Mouse (Mus musculus): ENCODE measurements at regions not wholly inside any gene's neighbourhood (a gene's known extent, or its start where the extent isn't known, plus 50 kb on each side); places are given as distances from the start of the nearest gene placed in this dataset.
"Not testable (repeated sequence)": the region's sequence is repeated elsewhere in the genome, so short reads cannot be mapped to it uniquely, and the experiment has no call there.

GRCm38 (mm10) chr2:107869304-107869958 is 579.0 kb downstream of the Kcna4 start:
- in situ Hi-C loops (cut with MboI, MseI), result no loop called here

- in situ Hi-C loops (cut with MboI, MseI), result no loop called here
These were observed 589.2 kb downstream of the Kcna4 start for GRCm38 (mm10) chr2:107879663-107880062.

DNA sequence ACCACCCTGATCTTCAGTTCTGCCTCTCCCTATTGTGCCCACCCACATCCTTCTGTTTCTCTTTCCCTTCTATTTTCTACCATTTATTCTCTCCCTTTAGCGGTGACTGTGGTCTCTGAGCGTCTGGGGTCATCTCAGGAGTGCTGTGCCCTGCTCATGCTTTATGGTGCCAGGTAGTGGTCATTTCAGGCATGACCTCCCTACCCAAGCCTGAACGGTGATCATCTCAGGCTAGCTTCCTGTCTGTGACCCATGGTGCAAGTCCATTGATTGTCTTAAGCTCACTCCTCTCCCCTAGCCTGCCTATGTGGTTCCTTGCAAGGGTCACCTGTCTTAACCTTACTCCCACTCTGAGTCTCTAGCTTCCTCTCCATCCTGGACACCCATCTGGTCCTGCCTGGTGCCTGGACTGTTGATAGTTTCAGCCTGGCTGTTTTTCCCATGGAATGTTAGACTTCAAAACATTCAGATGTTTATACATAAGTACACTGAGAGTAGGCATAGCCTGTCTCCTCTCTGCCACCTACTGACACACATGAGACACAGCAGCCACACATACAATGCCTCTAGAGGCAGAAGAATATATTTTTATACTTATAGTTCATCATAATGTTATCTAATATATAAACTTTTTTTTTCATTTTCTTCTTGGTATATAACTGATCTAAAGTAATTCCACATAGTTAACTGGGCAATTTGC is 595.8 kb downstream of the Kcna4 start:
- in situ Hi-C loops (cut with MboI, MseI), result no loop called here

DNA sequence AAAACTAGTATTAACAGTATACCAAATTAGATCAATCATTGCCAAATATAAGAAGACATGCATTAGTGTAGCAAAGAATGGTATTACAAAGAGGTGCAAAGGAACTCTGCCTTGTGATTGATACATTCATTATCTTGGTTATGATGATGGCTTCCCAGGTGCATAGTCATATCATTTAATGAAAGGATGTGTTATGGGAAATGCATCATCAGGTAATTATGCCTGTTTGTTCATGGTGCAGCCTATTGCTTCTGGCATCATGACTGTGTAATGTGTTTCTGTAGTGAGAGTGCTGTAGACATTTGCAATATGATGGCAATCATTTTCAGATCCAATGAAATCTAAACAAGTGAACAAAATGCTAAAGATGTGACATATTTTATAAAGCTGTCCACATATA is 597.8 kb downstream of the Kcna4 start:
- in situ Hi-C loops (cut with MboI, MseI), result no loop called here

DNA sequence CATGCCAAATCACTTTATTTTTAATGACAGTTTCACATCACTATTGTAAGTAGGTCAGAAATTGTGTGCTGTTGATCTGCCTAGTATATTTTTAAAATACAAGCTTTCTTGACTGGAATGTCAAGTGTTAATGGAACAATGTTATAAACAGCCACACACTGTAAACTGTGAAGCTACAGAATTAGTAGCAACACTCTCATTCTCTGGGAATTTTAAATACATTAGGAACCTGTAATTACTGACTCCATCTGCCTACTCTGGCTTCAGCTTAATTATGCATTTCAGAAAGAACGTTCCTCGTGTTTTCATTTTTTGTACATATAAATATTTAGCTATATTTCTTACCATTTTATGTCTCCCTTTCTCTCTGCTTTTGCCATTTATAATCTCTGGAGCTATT is 634.7 kb downstream of the Kcna4 start:
- in situ Hi-C loops (cut with MboI, MseI), result no loop called here

- in situ Hi-C loops (cut with MboI, MseI), result no loop called here
These were observed 636.2 kb downstream of the Kcna4 start for GRCm38 (mm10) chr2:107926606-107927005.

DNA sequence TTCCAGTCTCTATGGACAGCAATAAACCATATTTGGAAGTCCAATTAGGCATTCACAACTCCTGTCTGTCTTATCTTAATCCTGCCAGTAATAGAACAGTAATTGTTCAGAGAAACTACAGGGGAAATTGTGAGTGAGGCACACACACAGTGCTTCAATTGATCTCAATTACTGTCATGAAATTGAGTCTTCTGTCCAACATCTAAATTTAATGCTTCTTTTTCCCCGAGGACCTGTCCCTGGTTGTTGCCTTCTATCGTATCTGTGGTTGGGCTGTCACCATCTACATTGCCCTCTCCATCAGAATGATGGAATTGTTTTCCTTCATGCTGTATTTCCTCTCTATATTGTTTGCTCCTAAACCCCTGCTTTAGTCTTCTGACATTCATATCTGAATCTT is 644.9 kb downstream of the Kcna4 start:
- in situ Hi-C loops (cut with MboI, MseI), result no loop called here

GRCm38 (mm10) chr2:107935775-107936174 is 645.3 kb downstream of the Kcna4 start:
- in situ Hi-C loops (cut with MboI, MseI), result no loop called here

DNA sequence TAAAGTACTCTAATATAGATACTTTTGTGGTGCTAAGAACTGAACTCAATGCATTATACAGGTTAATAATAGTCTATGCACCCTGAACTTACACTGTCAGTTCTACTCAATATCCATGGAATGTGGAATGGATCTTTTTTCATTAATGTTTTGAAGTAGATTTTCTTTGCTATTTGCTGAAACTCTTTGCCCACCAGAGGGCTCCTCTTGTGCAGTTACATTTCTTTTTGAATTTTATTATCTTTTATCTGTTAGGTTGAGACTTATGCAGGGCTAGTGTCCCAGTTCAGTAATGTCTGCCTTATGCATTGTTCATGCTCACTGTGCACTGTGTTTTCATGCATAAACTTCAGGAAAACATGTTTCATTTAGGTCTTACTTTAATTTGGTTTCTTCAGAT is 650.9 kb downstream of the Kcna4 start:
- in situ Hi-C loops (cut with MboI, MseI), result no loop called here

GRCm38 (mm10) chr2:107945837-107946451 is 655.5 kb downstream of the Kcna4 start:
- in situ Hi-C loops (cut with MboI, MseI), result no loop called here

- in situ Hi-C loops (cut with MboI, MseI), result not testable (repeated sequence)
These were observed 665.2 kb downstream of the Kcna4 start for GRCm38 (mm10) chr2:107955608-107956127.

GRCm38 (mm10) chr2:107963921-107964320 is 673.5 kb downstream of the Kcna4 start:
- in situ Hi-C loops (cut with MboI, MseI), result not testable (repeated sequence)

- in situ Hi-C loops (cut with MboI, MseI), result no loop called here
These were observed 674.4 kb downstream of the Kcna4 start for GRCm38 (mm10) chr2:107964841-107965240.

- in situ Hi-C loops (cut with MboI, MseI), result no loop called here
These were observed 675.2 kb downstream of the Kcna4 start for GRCm38 (mm10) chr2:107965336-107966306.

DNA sequence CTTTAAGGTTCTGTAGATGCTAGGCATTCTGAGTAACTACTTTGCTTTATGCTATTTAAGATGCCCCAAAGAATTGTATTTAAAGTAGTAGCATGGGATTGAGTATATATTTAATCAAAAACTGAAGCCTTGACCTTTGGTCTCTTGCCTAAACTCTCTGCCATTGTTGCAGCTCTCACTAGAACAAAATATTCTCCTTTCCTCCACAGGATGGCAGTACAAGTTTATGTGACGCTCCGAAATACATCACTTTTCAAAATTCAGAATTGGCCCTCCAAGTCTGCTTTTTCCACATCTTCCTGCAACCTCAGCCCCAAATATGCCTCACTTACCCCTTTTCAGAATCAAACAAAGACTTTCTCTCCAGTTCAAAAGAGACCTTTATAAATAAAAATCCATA is 678.1 kb downstream of the Kcna4 start:
- in situ Hi-C loops (cut with MboI, MseI), result no loop called here

DNA sequence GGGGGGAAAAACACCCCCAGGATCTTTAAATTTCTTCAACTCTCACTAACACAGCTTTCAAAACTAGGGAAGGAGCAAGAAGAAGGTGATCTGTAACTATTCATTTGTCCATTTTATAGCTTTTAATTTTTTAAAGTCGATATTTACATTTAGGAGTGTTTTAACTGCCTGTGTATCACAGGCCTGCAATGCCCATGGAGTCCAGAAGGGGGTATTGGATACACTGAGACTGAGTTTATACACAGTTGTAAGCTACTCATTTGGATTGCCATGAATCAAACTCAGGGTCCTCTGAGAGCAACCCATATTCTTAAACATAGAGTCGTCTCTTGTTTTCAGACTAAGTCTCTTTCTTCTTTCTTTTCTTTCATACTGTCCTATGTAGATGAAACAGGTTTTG is 679.1 kb downstream of the Kcna4 start:
- in situ Hi-C loops (cut with MboI, MseI), result no loop called here

- in situ Hi-C loops (cut with MboI, MseI), result no loop called here
These were observed 683.1 kb downstream of the Kcna4 start for GRCm38 (mm10) chr2:107973528-107973927.

DNA sequence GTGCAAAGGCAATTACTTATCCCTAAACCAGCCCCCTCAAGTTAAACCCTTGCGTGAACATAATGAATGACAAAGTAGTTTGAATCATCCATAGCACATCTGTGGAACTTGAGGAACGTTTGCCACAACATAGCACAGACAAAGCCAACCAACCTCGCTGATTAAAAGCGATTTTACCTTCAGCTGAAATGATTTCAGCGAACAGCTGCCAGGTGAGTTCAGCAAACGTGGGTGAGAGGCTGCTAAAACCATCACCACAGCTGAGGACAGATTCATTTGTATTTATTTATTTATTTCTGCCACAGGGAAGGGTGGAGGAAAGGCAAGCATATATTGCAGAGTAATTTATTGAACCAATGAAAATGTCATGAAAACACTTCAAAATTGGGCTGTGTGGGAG is 704.4 kb downstream of the Kcna4 start:
- in situ Hi-C loops (cut with MboI, MseI), result no loop called here

GRCm38 (mm10) chr2:108011534-108011933 is 721.1 kb downstream of the Kcna4 start:
- in situ Hi-C loops (cut with MboI, MseI), result no loop called here

- in situ Hi-C loops (cut with MboI, MseI), result loop anchor here (5.0 kb wide), 1 partner anchor 234 kb away; no protein-coding TSS in a partner anchor
These were observed 732.8 kb downstream of the Kcna4 start for GRCm38 (mm10) chr2:108023206-108023605.

- in situ Hi-C loops (cut with MboI, MseI), result no loop called here
These were observed 740.2 kb downstream of the Kcna4 start for GRCm38 (mm10) chr2:108030657-108031056.
